Mouse (Mus musculus) embryonic facial prominence, embryonic 10.5 days (tissue): ENCODE results near the gene Suds3. TPM values are rescaled to one million over a fixed set of nuclear protein-coding genes. Genes with fewer than 3 reads are reported as not detected.

Experiments used
- DNase-seq: peaks from one replicate; pipeline ENCODE4 v3.0.0-alpha.2; 2017; ENCODE audit warnings: low spot score
- H3K27ac ChIP-seq: fragments of 300-500 bp; sonication (generic); replicated peaks from 2 replicates; pipeline ENCODE4 v1.5.1; 2016; ENCODE audit warnings: mild to moderate bottlenecking
- H3K27me3 ChIP-seq: fragments of 300-500 bp; sonication (generic); replicated peaks from 2 replicates; pipeline ENCODE4 v1.6.1; 2016; ENCODE audit warnings: low read depth, mild to moderate bottlenecking; ENCODE audit not compliant: poor library complexity, severe bottlenecking
- H3K36me3 ChIP-seq: fragments of 300-500 bp; sonication (generic); replicated peaks from 2 replicates; pipeline ENCODE4 v1.6.1; 2016; ENCODE audit warnings: mild to moderate bottlenecking, moderate library complexity
- H3K4me1 ChIP-seq: fragments of 300-500 bp; sonication (generic); 2 replicates; pipeline ENCODE4 v1.6.1; 2016
- H3K4me3 ChIP-seq: fragments of 300-500 bp; sonication (generic); 2 replicates; pipeline ENCODE4 v1.5.1; 2016; ENCODE audit warnings: mild to moderate bottlenecking, moderate library complexity
- H3K9me3 ChIP-seq: fragments of 300-500 bp; sonication (generic); 2 replicates; pipeline ENCODE4 v1.6.1; 2016; ENCODE audit warnings: mild to moderate bottlenecking
- WGBS: fragments of 180-500 bp; shearing (Covaris S2); methylation state at CpG from one replicate; pipeline ENCODE4 v1.1.7; 2016; 5-methylcytosine and 5-hydroxymethylcytosine counted together
- polyA plus RNA-seq: library from polyadenylated mRNA; unstranded; fragments of >200 nt; fragmentation: Nextera tagmentation; extraction: Ambion mirVana; gene quantifications from 2 replicates; pipeline ENCODE4 v1.2.1, GENCODE M21; 2016

Suds3 gene
- polyA plus RNA-seq, 1 experiment from 2014 or later = 76.4 TPM

DNA sequence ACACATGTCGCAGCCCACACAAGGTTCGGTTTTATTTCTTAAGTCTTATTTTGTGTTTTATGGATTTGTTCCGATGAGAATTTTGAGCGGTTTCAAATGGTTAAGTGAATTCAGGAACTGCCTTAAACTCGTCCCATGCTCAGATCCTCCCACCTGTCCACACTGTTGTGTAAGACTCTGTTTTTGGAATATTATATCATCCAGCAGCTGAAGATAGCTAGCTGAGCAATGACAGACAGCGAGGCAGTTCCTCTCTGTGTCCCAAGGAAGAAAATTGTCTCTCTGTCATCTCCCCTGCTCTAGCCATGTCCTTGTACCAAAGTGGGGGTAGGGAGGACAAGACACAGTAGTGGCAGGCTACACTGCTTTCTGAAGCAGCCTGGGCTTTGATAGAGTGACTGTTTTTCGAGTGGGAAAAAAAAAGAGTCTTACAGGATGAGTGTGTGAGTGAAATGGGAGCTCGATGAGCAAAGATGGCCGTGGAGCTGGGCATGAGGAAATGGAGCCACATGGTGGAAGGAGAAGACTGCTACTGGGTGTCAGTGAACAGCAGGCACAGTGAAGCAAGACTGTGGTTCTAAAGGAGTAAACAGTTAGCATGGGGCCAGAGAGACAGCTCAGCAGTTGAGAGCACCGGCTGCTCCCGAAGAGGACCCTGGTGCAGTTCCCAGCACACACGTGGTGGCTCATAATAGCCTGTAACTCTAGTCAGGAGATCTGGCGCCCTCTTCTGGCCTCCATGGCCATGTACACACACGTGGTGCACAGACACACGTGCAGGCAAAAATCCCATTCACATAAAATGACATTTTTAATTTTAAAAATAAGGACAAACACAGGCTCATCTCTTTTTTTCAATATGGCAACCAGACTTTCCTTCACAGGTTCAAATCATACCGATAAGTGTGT, 31.5 kb upstream of the Suds3 start:
- Histone ChIP-seq H3K27ac (no peak overlapping the region), H3K4me3 (no peak overlapping the region), H3K4me1 (peaks cover 4% of the 10 kb centered on the region; the same call in 1 of the 2 replicates), H3K9me3 (peaks cover 3% of the 10 kb centered on the region; the same call in 1 of the 2 replicates), H3K27me3 (no peaks in the 10 kb centered on the region), H3K36me3 (no peaks in the 10 kb centered on the region)
- 90% methylated on average over 16 of the region's 16 CpGs for WGBS
- no peak for DNase-seq

DNA sequence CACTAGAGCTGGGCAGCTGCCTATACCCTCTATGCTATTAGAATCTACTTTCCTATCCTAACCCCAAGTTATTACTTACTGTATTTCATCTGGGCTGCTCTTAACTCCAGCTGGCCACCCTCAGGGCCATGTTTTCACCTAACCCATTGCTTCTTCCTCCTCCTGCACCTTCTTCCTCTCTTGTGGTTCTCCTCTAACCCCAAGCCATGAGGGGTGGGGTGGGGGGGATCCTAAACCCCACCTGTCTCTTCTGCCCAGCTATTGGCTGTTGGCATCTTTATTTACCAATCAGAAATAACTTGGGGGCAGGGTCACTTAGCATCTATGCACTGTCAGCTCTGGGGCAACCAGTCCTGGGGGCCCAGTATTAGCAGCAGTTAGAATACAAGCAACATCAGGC, 30.3 kb upstream of the Suds3 start:
- H3K27me3 ChIP-seq = no peaks in the 10 kb centered on the region
- H3K4me1 ChIP-seq = peaks cover 4% of the 10 kb centered on the region; the same call in 1 of the 2 replicates
- H3K27ac ChIP-seq = no peak overlapping the region
- DNase-seq = no peak
- no peaks in the 10 kb centered on the region for H3K36me3 ChIP-seq
- H3K4me3 ChIP-seq = no peak overlapping the region
- H3K9me3 ChIP-seq = peaks cover 3% of the 10 kb centered on the region; the same call in 1 of the 2 replicates

DNA sequence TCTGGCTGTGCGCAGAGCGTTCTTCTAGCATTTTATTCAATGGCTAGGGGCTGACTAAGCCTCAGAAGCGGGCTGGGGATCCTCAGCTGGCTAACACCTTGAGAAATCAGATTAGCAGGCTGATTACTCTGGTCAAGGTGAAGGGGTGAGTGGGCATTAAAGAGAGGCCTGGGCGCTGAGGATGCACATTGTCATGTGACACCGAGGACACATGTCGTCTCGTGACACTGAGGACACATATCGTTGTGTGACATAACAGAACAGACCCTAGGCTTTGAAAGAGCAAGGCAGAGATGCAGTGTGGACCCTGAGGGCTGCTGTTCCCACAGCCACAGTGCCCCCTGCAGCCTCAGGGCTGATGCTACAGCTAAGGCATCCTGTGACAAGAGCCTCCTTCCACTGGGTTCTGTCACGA, 27.8 kb upstream of the Suds3 start:
- Histone ChIP-seq H3K27me3 (no peaks in the 10 kb centered on the region), H3K4me1 (peaks cover 20% of the 10 kb centered on the region), H3K9me3 (peaks cover 3% of the 10 kb centered on the region; the same call in 1 of the 2 replicates), H3K4me3 (no peak overlapping the region), H3K27ac (no peak overlapping the region), H3K36me3 (no peaks in the 10 kb centered on the region)
- WGBS = 62% methylated on average over 9 of the region's 9 CpGs
- DNase-seq = peak; percentile 35

DNA sequence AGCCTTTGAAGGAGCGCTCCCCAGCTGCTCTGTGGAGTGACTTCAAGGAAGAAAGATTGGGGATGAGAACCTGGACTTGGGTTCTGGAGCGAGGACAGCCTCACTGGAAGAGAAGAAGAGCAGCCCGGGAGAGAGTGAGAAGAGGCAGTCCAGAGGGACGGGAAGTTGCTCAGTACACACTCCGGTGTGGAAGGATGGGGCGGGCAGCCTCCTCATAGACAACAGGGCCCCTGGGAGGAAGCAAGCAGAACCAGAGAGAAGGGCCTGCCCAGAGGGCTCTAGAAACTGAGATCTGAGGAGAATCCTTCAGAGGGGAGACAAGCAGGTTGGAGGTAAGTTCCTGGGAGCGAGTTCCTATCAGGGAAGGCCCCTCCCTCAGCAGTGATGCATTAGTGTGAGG, 24.5 kb upstream of the Suds3 start:
- Histone ChIP-seq H3K36me3 (no peaks in the 10 kb centered on the region), H3K4me3 (no peak overlapping the region), H3K27ac (0 out of 2 replicates have a peak overlapping the region, but pooled peaks have one; percentile 14), H3K4me1 (peaks cover 39% of the 10 kb centered on the region), H3K27me3 (no peaks in the 10 kb centered on the region), H3K9me3 (no peaks in the 10 kb centered on the region)
- no peak for DNase-seq
- WGBS = 73% methylated on average over 7 of the region's 7 CpGs

DNA sequence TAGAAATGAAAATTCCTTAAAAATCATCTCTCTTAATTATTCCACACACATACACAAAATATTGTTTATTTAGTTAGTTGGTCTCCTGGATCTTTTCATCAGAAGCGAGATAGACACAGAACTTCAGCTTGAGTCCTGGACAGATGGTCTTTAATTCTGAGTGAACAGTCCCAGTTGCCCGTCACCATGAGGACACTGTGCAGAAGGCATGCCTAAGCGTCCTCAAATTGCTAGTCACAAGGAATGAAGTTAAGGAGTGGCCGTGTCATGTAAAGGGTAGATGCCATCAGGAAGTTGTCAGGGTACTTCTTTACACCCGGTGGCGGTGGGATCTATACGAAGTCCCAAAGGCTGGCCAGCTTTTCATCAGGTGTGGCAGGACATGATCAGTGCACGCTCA, 23.9 kb upstream of the Suds3 start:
- H3K27me3 ChIP-seq = no peaks in the 10 kb centered on the region
- H3K9me3 ChIP-seq = no peaks in the 10 kb centered on the region
- DNase-seq = no peak
- H3K4me1 ChIP-seq = peaks cover 45% of the 10 kb centered on the region
- H3K36me3 ChIP-seq = no peaks in the 10 kb centered on the region
- 78% methylated on average over 8 of the region's 8 CpGs for WGBS
- no peak overlapping the region for H3K4me3 ChIP-seq
- H3K27ac ChIP-seq = no peak overlapping the region

DNA sequence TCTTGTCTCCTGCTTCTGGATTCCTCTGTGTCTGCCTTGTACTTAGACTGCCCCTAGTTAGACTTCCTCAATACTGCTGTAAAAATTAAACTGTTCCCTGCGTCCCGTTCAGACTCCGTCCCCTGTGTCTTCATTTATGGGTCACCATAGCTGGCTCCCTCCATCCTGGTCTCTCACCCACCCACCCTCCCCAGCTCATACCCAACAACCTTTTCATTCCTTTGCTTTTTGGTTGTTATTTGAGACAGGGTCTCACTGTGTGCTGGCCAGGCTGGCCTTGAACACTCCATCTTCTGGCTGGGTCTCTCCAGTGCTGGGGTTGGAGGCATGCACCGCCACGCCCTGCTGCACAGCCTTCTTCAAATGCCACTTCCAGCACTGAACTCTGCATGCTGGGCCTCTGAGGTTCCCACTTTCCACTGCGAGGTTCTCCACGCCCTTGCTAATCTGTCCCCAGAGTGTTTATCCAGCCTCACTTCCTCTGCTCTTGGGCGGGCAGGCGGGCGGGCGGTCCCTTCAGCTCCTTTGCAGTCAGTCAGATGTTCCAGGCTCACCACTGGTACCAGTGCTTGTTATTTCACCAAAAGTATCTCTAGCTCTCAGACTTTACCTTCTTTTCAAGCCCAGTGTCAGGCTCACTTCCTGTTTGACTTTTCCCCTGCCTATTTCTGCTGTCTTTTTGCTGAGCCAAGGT, 22.5 kb upstream of the Suds3 start:
- Histone ChIP-seq H3K4me1 (peaks cover 41% of the 10 kb centered on the region), H3K9me3 (no peaks in the 10 kb centered on the region), H3K27me3 (no peaks in the 10 kb centered on the region), H3K36me3 (no peaks in the 10 kb centered on the region), H3K27ac (peak overlapping the region; percentile 19; the same call in 1 of the 2 replicates), H3K4me3 (no peak overlapping the region)
- WGBS = 78% methylated on average over 11 of the region's 11 CpGs
- no peak for DNase-seq

DNA sequence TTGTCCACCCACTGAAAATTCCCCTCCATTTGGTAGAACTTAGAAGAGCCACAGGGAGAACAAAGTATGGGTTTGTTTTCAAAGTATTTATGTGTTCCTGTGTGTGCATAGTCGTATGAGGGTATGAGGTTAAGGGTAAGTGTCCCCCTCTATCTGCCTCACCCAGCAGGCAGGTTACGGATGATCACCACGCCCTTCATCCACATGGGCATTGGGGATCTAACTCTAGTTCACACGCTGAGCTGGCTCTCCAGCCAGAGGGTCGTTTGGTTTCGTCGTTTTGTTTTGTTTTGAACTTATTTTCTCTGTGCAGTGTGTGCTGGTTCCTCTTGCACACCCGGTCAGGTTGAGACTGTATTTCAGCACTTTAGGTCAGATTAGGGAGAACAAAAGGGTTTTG, 21.7 kb upstream of the Suds3 start:
- Histone ChIP-seq H3K9me3 (no peaks in the 10 kb centered on the region), H3K4me1 (peaks cover 41% of the 10 kb centered on the region), H3K36me3 (no peaks in the 10 kb centered on the region), H3K4me3 (no peak overlapping the region), H3K27ac (no peak overlapping the region), H3K27me3 (no peaks in the 10 kb centered on the region)
- no peak for DNase-seq
- WGBS = 76% methylated on average over 8 of the region's 8 CpGs

DNA sequence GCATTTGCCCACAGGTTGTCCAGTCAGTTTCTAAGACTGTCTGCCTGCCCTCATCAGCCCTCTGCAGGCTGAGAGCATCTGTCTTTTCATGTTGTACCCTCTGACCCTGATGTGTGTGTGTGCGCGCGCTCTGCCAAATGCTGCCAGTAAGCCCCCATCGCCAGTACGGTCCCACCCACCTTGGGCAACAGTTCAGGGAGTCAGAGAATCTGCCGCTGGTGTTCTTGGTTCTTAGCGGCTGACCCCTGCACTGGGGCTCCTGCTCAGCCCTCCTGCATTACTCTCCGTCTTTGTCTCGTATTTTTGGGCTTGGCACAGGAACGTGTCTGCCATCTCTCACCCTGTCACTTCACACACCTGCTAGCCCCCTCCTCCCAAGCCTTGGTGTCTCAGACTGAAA, 21.1 kb upstream of the Suds3 start:
- H3K4me3 ChIP-seq = no peak overlapping the region
- peak; percentile 21 for DNase-seq
- no peaks in the 10 kb centered on the region for H3K27me3 ChIP-seq
- 77% methylated on average over 10 of the region's 10 CpGs for WGBS
- H3K36me3 ChIP-seq = no peaks in the 10 kb centered on the region
- no peak overlapping the region for H3K27ac ChIP-seq
- no peaks in the 10 kb centered on the region for H3K9me3 ChIP-seq
- peaks cover 41% of the 10 kb centered on the region for H3K4me1 ChIP-seq

DNA sequence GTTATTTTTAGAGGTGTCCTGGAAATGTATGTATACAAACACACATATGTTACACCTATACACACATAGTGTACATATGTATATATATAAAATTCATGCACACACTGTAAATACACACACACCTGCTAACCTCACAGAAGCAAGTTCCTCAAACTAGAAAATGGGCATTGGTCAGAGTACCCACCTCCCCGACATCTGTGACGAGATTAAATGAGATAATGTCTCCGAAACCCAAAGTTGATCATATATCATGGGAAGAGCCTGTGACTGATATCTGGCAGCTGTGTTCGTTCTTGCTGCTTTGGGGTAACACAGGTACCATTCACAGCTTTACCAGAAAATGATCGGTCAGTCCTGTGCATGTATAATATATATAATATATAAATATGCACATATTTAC, 20.7 kb upstream of the Suds3 start:
- H3K9me3 ChIP-seq = no peaks in the 10 kb centered on the region
- H3K4me3 ChIP-seq = no peak overlapping the region
- no peak for DNase-seq
- 90% methylated on average over 5 of the region's 5 CpGs for WGBS
- peaks cover 41% of the 10 kb centered on the region for H3K4me1 ChIP-seq
- H3K27ac ChIP-seq = no peak overlapping the region
- H3K27me3 ChIP-seq = no peaks in the 10 kb centered on the region
- no peaks in the 10 kb centered on the region for H3K36me3 ChIP-seq

DNA sequence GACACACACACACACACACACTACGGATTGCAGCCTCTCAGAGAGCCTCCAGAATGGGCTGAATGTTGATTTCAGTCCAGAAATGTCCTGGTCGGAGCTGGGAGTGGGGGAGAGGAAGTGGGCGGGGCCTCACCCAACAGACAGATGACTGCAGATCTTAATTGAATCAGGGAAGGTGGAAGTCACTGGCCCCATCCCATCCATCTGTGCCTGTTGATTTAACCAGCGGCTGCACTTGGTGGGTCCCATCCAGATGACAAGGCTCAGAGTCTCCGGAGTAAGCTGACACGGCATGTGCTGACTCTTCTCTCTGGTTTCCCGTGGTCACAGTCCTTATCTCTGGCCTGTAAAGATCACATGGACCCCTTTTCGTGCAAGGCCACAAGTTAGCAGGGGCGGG, 20.0 kb upstream of the Suds3 start:
- Histone ChIP-seq H3K9me3 (no peaks in the 10 kb centered on the region), H3K4me3 (peak overlapping the region; percentile 25), H3K27me3 (no peaks in the 10 kb centered on the region), H3K4me1 (peaks cover 41% of the 10 kb centered on the region), H3K36me3 (no peaks in the 10 kb centered on the region), H3K27ac (peak overlapping the region; percentile 16)
- peak; percentile 63 for DNase-seq
- WGBS = 30% methylated on average over 9 of the region's 9 CpGs

DNA sequence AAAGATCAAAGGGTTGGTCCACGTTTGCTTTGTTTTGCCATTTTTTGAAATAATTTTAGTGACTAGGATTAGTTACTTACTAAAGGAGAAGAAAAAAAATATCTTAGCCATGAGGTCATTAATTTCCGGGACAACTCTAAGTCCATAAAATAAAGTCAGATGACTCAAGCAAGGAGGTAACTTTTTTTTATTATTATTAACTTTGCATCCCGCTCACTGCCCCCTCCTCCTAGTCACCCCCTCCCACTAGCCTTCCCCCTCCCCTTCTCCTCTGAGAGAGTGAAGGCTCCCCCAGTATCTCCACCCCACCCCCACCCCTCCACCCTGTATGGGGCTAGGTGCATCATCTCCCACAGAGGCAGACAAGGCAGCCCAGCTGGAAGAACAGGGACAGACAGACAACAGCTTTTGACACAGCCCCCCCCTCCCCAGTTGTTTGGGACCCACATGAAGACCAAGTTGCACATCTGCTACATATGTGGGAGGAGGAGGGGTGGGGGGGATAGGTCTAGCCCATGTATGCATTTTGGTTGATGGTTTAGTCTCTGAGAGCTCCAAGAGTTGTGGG, 19.1 kb upstream of the Suds3 start:
- Histone ChIP-seq H3K27ac (peak overlapping the region; percentile 16), H3K36me3 (no peaks in the 10 kb centered on the region), H3K4me1 (peaks cover 34% of the 10 kb centered on the region), H3K4me3 (0 out of 2 replicates have a peak overlapping the region, but pooled peaks have one; percentile 25), H3K27me3 (no peaks in the 10 kb centered on the region), H3K9me3 (no peaks in the 10 kb centered on the region)
- WGBS = 77% methylated on average over 3 of the region's 3 CpGs
- no peak for DNase-seq

DNA sequence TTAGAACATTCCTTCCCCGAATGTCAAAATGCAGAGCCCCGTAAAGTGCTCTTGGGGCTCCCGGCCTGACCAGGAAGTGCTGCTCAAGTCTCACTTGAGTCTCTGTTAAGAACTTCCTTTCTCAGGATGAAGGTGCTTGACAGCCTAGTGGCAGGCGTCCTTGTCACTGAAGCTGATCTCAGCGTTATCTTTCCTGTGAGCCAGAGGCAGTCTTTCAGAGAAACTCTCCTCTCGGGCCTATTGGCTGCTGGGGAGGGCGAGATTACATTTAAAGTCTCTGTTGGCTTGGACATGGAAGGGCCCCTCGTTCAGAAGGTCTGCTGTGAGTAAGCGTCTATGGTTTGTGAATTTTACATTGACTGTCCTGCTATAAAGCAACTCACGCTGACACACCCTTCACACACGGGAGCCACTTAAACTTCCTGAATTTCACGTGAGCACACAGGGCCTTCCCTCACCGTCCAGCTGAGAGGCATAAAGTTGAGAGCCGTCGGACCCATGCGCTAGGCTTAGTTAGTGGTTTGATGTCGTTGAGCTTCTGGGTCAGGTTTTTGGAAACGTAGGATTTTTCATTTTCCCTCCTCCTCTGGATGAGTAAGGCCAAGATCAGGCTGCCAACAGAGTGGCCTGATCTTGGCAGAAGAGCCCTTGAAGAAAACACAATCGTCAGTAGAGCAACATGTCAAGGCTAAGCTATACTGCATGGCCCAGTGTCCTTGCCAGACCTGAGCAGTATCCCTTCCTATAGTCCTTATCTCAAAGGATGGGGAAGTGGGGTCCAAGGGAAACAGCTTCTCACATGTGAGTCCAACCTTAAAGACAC, 18.4 kb upstream of the Suds3 start:
- H3K27me3 ChIP-seq = no peaks in the 10 kb centered on the region
- H3K9me3 ChIP-seq = no peaks in the 10 kb centered on the region
- no peaks in the 10 kb centered on the region for H3K36me3 ChIP-seq
- peaks cover 29% of the 10 kb centered on the region for H3K4me1 ChIP-seq
- WGBS = 80% methylated on average over 19 of the region's 19 CpGs
- H3K4me3 ChIP-seq = no peak overlapping the region
- DNase-seq = no peak
- no peak overlapping the region for H3K27ac ChIP-seq
